Mouse (Mus musculus): Measurements from ENCODE around the gene Tbc1d22b. TPM values are rescaled to one million over a fixed set of nuclear protein-coding genes. Genes with fewer than 3 reads are reported as not detected.
A peak's percentile ranks its signal among the peaks of the same experiment; 100 is the strongest.
"Not testable (repeated sequence)": the region's sequence is repeated elsewhere in the genome, so short reads cannot be mapped to it uniquely, and the experiment has no call there.

Gene Tbc1d22b
- polyA plus RNA-seq (2012; ENCODE audit: insufficient read depth, insufficient read length, missing spikeins), result 7.2 and 8.4 TPM in 2 replicates

DNA sequence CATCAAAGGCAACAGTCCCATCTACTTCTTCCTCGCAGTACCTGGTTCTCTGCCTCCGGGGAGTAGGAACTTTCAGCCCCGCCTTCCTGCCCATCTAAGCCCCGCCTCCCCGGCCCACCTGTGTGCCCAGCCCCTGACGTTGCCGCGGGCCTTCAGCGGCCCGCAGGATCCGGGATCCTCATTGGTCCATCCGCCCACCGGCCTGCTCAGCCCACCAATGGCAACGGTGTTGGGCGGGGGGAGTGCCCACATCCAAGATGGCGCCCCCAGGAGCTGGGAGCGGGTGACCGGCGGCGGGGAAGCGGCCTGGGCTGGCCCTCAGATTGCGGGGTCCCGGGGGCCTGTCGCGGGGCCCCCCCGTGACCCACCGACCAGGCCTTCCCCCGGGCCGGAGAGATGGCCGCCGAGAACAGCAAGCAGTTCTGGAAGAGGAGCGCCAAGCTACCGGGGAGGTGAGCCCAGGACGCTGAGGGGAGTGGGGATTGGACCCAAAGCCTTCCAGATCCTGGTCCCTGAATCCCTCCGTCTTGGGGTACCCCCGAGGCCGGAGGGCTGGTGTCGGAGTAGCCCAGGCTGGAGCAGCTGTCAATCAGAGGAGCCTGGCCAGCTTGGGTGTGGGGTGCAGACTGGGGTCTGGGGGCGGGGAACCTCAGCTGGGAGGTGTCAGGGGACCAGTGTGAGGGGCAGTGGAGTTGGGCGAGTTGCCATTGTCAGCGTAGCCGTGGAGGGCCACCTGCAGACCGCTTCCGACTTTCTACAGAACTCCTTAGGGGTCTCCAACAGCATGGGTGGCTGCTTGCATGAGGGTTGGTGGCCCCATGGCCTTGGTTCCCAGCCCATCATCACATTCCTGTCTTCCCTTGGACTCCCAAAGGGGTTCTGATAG lies at the start of gene Tbc1d22b, which contains the start of gene Gm17657:
Gene Tbc1d22b, plus strand, starts transcription at position 243 of the 886 bp plus-strand sequence.
Gene Gm17657, minus strand, starts transcription at position 96 of the 886 bp plus-strand sequence.
- H3K4me3 ChIP-seq (ENCODE audit: insufficient read depth, low read depth, low read length), result peak within 1 kb of the TSS; percentile 90
- peaks cover 3% of the 10 kb centered on the region; the same call in 1 of the 2 replicates for H3K4me1 ChIP-seq (ENCODE audit: control insufficient read depth, insufficient read depth, insufficient read length, low read length)
- H3K27ac ChIP-seq (replicated peaks; ENCODE audit: low read depth, low read length), result peak within 1 kb of the TSS; percentile 7; the same call in 1 of the 2 replicates

- Histone ChIP-seq H3K4me1 (ENCODE audit: control insufficient read depth, insufficient read depth, insufficient read length, low read length) (peaks cover 8% of the 10 kb centered on the region), H3K27ac (replicated peaks; ENCODE audit: low read depth, low read length) (no peak overlapping the region), H3K4me3 (ENCODE audit: insufficient read depth, low read depth, low read length) (no peak overlapping the region)
Measured at GRCm38 (mm10) chr17:29500243-29500740, 49.3 kb upstream of the Tbc1d22b start.

GRCm38 (mm10) chr17:29500802-29501469 lies 48.6 kb upstream of the Tbc1d22b start:
- H3K4me1 ChIP-seq (ENCODE audit: control insufficient read depth, insufficient read depth, insufficient read length, low read length), result peaks cover 8% of the 10 kb centered on the region
- no peak overlapping the region for H3K27ac ChIP-seq (replicated peaks; ENCODE audit: low read depth, low read length)
- no peak overlapping the region for H3K4me3 ChIP-seq (ENCODE audit: insufficient read depth, low read depth, low read length)

DNA sequence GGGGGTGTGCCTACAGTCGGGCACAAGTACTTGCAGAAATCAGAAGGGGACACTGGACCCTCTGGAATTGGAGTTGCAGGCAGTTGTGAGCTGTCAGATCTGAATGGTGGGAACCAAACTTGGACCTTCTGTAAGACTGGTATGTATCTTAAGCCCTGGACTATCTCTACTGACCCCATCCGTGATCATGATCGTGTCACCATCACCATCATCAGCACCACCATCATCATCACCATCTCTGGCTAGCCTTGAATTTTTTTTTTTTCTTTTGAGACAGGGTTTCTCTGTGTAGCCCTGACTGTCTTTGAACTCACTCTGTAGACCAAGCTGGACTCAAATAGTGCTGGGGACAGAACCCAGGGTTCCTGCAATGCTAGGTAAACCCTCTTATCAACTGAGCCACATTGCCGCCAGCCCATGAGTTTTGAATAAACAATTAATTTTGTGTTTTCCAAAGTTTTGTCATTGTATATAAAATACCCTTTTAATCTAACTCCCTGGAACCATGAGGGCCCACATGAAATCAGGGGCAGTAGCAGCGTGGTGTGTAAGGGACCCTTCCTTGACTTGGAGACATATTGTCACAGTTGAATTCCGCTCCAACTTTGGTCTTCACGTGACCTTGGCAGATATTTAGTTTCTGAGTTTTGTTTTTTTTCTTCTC lies 47.4 kb upstream of the Tbc1d22b start:
- H3K4me1 ChIP-seq (ENCODE audit: control insufficient read depth, insufficient read depth, insufficient read length, low read length), result peaks cover 8% of the 10 kb centered on the region
- H3K27ac ChIP-seq (replicated peaks; ENCODE audit: low read depth, low read length), result peak overlapping the region; percentile 23; the same call in 1 of the 2 replicates
- H3K4me3 ChIP-seq (ENCODE audit: insufficient read depth, low read depth, low read length), result no peak overlapping the region

GRCm38 (mm10) chr17:29502669-29503665 lies 46.6 kb upstream of the Tbc1d22b start:
- Histone ChIP-seq H3K4me1 (ENCODE audit: control insufficient read depth, insufficient read depth, insufficient read length, low read length) (peaks cover 6% of the 10 kb centered on the region), H3K27ac (replicated peaks; ENCODE audit: low read depth, low read length) (peak overlapping the region; percentile 23; the same call in 1 of the 2 replicates), H3K4me3 (ENCODE audit: insufficient read depth, low read depth, low read length) (peak overlapping the region; percentile 54)

GRCm38 (mm10) chr17:29503700-29504099 lies 45.9 kb upstream of the Tbc1d22b start:
- H3K4me1 ChIP-seq (ENCODE audit: control insufficient read depth, insufficient read depth, insufficient read length, low read length), result peaks cover 4% of the 10 kb centered on the region; the same call in 1 of the 2 replicates
- H3K27ac ChIP-seq (replicated peaks; ENCODE audit: low read depth, low read length), result no peak overlapping the region
- no peak overlapping the region for H3K4me3 ChIP-seq (ENCODE audit: insufficient read depth, low read depth, low read length)

DNA sequence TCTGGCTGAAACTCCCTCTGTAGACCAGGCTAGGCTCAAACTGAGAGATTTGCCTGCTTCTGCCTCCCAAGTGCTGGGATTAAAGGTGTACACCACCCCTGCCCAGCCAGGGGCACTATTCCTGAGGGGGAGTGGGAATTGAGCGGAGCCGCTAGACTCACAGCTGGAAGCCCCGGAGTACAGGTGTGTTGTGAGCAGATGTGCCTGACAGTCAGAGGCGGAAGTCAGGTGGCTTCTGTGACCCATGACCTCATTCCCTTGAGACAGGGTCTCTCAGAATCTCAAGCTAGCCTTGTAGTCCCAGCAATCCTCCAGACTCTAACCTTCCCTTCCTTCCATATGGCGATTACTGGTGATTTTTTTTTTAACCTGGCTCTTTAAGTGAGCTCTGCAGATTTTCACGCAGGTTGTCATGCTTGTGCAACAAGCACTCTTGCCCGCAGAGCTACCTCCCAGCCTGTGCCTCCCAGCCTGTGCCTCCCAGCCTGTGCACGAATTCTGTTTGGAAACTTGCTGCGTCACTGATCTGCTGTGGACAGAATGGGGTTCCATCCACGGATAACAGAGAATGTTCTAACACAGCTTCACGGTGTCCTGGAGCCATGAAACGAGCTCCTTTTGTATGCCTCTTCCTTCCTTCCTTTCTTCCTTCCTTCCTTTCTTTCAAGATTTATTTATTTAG lies 40.5 kb upstream of the Tbc1d22b start:
- no peak overlapping the region for H3K4me3 ChIP-seq (ENCODE audit: insufficient read depth, low read depth, low read length)
- H3K4me1 ChIP-seq (ENCODE audit: control insufficient read depth, insufficient read depth, insufficient read length, low read length), result no peaks in the 10 kb centered on the region
- no peak overlapping the region for H3K27ac ChIP-seq (replicated peaks; ENCODE audit: low read depth, low read length)

DNA sequence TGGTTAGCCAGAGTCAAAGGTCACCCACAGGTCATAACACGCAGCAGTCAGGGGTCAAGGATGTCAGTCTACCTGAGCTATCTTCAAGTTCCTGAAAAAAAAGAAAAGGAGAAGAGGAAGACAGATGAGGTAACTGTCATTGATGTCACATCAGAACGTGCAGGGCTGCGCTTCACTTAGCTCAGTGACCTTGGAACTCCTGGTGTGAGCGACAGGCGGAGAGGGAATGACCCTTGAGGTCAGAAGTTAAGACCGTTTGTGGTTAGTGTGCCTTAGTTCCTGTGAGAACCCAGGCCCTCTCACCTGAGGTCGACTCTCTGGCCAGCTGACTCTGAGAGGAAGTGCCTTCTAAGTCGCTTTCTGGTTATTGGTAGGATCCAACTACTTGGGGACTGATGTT lies 38.9 kb upstream of the Tbc1d22b start:
- H3K4me3 ChIP-seq (ENCODE audit: insufficient read depth, low read depth, low read length), result no peak overlapping the region

DNA sequence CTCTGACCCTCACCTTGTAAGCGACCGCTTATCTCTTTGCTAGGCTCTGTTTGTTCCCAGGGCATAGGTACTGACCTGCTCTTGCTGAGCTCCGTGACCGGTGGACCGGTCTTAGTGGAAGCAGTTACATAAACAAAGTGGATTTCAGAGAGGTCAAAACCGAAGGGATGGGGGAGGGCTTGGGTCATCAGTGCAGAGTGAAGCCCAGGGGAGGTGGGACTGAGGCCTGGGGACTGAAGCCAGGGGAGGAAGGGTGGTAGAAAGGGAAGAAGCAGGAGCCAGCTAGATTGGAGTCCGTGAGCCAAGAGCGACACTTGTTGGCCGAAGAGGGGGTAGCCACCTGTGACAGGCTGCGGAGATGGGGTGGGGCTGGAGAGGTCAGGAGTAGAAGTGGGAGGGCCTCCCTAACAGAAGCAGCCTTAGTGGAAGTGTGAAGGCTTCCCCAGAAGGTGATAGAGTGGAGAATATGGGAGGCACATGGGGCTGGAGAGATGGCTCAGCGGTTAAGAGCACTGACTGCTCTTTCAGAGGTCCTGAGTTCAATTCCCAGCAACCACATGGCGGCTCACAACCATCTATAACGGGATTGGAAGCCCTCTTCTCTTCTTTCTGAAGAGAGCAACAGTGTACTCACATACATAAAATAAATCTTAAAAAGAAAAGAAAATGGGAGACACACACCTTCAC lies 36.4 kb upstream of the Tbc1d22b start:
- Histone ChIP-seq H3K4me1 (ENCODE audit: control insufficient read depth, insufficient read depth, insufficient read length, low read length) (no peaks in the 10 kb centered on the region), H3K4me3 (ENCODE audit: insufficient read depth, low read depth, low read length) (no peak overlapping the region), H3K27ac (replicated peaks; ENCODE audit: low read depth, low read length) (no peak overlapping the region)

More for the DNA sequence above, 38.9 kb upstream of the Tbc1d22b start:
- Histone ChIP-seq H3K4me1 (ENCODE audit: control insufficient read depth, insufficient read depth, insufficient read length, low read length) (no peaks in the 10 kb centered on the region), H3K27ac (replicated peaks; ENCODE audit: low read depth, low read length) (no peak overlapping the region)

- Histone ChIP-seq H3K27ac (replicated peaks; ENCODE audit: low read depth, low read length) (no peak overlapping the region), H3K4me3 (ENCODE audit: insufficient read depth, low read depth, low read length) (no peak overlapping the region), H3K4me1 (ENCODE audit: control insufficient read depth, insufficient read depth, insufficient read length, low read length) (no peaks in the 10 kb centered on the region)
Measured at GRCm38 (mm10) chr17:29514435-29514834, 35.1 kb upstream of the Tbc1d22b start.

DNA sequence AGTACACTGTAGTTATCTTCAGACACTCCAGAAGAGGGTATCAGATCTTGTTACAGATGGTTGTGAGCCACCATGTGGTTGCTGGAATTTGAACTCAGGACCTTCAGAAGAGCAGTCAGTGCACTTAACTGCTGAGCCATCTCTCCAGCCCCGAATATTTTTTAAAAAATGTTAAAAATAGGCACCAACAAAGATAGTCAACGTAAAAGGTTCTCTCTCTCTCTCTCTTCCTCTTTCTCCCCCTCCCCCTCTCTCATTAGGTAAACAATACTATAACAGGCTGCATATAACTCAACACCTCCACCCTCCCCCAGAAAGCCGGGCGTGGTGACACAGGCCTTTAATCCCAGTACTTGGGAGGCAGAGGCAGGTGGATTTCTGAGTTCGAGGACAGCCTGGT lies 30.9 kb upstream of the Tbc1d22b start:
- H3K4me1 ChIP-seq (ENCODE audit: control insufficient read depth, insufficient read depth, insufficient read length, low read length); H3K4me3 ChIP-seq (ENCODE audit: insufficient read depth, low read depth, low read length); H3K27ac ChIP-seq (replicated peaks; ENCODE audit: low read depth, low read length): not testable (repeated sequence)

DNA sequence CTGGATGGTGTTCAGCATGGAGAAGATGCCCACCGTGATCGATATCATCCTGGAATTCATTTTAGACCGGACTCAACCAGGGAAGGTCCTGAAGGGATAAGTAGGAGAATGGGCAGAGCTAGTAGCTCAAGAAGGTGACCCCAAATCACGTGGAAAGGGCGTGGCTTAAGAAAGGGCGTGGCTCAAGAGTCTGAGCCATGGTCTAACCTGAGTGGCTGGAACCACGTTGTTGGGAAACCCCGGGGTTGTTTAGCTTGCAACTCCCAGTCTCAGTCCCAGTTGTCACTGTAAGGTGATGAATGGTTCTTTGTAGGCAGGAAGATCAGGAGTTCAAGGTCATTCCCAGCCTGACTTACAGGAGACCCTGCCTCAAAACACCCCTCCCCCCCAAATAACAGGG lies 29.9 kb upstream of the Tbc1d22b start:
- H3K4me1 ChIP-seq (ENCODE audit: control insufficient read depth, insufficient read depth, insufficient read length, low read length), result no peaks in the 10 kb centered on the region
- no peak overlapping the region for H3K4me3 ChIP-seq (ENCODE audit: insufficient read depth, low read depth, low read length)
- no peak overlapping the region for H3K27ac ChIP-seq (replicated peaks; ENCODE audit: low read depth, low read length)

GRCm38 (mm10) chr17:29525613-29526012 lies 24.0 kb upstream of the Tbc1d22b start:
- H3K4me1 ChIP-seq (ENCODE audit: control insufficient read depth, insufficient read depth, insufficient read length, low read length), result no peaks in the 10 kb centered on the region
- no peak overlapping the region for H3K4me3 ChIP-seq (ENCODE audit: insufficient read depth, low read depth, low read length)
- H3K27ac ChIP-seq (replicated peaks; ENCODE audit: low read depth, low read length), result no peak overlapping the region
